Mouse (Mus musculus) mouse embryonic stem cell (cell line): ENCODE data around the gene Gm20388.
"Not testable (repeated sequence)": the region's sequence is repeated elsewhere in the genome, so short reads cannot be mapped to it uniquely, and the experiment has no call there.

Experiments
- in situ Hi-C, 2 experiments: fragments of 300-500 bp; cut with MboI; formaldehyde crosslinking; loops; 1 replicate in 1 of 2; 3 replicates in 1 of 2; pipeline ENCODE4 v1.14.3; 2019 to 2020; ENCODE audit warnings: low sequenced_read_pairs in 2 of 2, low pct_unique_long_range_greater_than_20kb in 1 of 2, mixed read lengths in 1 of 2; ENCODE audit not compliant: unreplicated experiment in 1 of 2

The Gm20388 gene

DNA sequence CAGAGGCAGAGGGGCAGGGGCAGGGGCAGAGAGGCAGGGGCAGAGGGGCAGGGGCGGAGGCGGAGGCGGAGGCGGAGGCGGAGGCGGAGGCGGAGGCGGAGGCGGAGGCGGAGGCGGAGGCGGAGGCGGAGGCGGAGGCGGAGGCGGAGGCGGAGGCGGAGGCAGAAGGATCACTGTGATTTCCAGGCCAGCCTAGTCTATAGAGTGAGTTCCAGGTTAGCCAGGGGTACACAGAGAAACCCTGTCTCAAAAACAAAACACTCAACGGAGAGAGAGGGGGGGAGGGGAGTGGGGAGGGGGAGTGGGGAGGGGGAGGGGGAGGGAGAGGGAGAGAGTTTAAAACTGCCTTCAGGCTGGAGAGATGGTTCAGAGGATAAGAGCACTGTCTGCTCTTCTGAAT lies 1408.1 kb downstream of the Gm20388 start:
- in situ Hi-C loops, result not testable (repeated sequence)

DNA sequence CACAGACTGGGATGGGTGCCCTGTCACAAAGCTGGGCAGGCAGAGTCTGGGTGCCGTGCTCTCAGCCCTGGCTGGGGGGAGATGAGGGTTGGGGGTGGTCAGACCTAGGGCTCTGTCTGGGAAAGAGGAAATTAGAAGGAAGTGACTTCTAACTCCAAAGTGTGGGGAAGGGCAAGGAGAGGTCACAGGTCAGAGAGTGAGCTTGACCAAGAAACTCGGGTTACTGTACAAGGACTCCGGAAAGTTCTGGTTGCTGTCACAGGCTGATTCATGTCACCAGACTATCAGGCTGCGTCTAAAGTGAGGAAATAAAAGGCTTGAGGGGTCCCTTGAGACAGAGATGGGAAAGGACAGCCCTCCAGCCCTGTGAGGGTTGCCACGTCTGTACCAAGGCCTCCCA lies 1408.8 kb downstream of the Gm20388 start:
- in situ Hi-C loops, result no loop called here

DNA sequence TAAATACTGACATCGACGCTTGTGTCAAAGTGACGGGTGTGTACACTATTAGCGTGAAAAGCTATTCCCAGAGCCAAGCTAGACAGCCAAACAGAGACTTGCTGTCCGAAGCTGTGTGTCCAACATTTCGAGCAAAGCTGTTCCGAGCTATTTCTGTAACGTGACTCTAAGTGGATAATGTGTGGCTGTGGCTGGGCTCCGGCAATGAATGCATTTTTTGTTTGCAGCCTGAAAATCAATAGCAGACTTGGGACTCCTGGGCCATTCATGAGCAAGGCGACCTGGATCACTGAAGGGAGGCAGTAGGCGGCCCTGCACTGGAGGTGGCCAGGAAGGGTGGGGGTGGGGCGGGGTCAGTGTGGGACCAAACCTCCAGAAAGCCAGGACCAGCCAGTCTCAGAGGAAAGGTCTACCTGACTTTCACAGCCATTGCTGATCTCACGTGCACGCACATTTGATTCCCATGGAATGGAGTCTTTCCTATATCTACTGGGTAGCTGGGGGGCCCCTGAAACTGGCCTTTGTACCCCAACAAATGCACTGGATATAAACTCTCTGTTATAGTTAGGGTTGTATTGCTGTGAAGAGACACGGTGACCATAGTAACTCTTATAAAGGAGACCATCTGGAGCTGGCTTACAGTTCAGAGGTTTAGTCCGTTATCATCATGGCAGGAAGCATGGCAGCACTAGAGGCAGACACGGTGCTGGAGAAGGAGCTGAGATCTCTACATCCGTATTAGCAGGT lies 1415.7 kb downstream of the Gm20388 start:
- in situ Hi-C loops, result no loop called here

DNA sequence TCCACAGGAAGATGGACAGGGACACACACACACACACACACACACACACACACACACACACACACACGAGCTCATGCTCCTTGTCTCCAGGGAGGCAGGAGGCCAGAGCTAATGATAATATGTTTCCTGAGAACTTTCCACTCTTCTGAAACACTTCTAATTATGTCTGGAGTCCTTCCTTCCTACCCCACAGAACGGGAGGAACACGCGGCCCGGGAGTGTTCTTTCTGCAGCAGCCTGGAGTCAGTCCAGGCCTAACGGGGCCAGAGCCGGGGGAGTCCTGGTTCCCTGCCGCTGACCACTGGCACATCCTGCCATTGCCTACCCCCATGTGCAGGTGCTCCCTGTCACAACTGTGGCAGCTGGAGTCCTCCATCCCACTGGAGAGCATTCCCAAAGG lies 1421.8 kb downstream of the Gm20388 start:
- in situ Hi-C loops, result no loop called here

DNA sequence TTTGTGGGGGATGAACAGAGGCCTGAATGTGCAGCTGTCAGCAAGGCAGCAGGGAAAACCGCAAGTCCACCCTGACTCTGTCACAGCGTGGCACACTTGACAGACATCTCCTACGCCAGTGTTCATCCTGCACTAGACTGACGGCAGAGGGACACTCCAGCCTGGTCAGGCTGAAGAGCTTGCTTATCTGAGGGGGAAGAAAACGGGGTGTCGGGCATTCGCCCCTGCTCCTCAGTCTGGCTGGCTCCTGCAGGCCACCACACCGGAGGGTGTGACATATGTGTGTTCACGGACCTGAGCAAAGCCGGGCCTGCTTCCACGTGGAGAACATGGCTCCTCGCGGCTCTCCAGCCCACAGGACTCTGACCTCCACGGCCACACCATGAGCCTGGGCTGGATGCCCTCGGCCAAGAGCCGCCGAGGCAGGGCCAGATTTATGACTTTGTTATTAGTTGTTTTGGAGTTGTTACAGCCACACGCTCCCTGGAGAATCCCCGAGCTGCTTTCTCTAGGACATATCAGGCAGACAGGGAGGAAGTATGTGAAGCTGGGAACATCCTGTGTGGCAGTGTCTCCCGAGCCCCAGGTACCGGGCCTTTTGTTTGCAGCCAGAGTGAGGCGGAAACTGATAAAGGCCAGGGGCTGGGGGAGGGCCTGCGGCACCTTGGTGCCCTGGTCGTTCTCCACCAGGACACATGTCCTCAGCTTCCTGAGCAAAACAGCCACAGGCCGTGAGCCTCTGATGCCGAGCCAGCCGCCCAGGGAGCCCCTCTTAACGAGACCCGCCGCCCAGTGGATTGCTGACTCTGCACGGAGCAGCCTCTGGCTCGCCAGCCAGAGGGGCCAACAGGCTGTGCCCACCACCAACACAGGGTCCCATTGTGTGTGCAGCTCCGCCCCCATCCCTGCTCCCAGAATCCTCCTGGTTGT lies 1424.1 kb downstream of the Gm20388 start:
- in situ Hi-C loops, result no loop called here

DNA sequence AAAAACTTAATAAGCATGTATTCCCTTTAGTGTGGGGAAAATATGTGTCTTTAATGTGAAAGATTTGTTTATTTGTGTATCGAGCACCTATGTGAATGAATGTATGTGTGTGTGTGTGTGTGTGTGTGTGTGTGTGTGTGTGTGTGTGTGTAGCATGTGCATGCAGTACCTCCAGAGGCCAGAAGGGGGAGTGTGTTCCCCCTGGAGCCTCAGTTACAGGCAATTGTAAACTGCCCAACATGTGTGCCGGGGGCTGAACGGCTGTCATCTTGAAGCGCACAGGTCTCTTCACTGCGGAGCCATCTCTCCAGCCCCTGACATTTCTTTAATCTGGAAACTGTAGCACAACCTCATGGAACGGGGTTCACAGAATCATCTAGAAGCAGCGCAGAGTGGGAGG lies 1425.0 kb downstream of the Gm20388 start:
- in situ Hi-C loops, result no loop called here

DNA sequence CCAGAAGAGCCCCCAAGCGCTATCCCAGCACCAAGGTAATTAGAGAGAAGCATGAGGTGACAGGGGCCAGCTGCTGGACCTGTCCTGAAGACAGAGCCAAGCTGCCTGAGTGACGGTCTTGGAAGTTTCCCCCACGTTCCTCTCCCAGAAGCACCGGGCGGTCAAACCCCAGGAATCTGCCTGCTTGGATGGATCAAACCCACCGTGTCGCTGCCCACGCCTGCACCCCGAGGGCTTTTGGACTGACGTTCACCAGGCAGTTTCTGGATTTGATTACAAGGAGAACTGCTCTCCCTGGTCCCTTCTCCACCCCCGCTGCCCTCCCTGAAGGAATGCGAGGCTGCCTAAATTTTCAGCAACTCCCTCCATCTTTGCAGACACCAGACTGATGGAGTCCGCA lies 1432.3 kb downstream of the Gm20388 start:
- in situ Hi-C loops, result no loop called here

DNA sequence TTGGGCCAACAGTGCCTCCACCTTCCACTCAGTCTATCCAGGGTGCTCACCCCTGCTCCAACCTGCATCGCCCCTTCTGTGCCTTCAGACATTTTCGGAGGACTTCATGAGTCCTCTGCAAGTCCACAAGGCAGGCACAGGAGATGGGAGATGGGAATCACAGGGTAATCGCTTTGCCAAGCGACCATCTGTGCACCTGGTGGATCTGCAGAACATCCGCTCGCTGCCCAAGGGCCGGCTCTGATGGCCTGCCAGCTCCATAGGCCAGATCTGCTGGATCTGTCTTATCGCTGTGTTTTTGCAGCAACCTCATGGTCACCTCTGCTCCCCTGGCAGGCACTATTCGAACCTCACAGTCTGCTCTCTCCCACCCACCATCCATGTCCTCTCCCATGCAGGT lies 1433.8 kb downstream of the Gm20388 start:
- in situ Hi-C loops, result no loop called here

DNA sequence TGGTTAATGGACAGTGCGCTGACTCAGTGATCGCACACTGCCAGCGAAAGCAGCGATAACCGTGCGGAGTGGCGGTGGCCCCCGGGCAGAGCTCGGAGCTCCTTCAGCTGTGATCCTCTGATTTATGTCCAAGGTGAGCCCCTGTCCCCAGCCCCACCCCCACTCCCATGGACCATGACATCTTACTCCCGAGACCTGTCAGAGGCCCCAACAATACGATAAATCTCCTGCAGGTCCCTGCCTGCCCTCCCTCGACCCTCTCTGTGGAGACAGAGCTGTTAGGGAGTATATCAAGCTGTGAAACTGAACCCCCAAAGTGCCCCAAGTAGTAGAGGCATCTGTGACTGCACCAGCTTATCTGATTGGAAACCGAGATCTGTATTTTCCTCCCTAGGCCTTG lies 1435.5 kb downstream of the Gm20388 start:
- in situ Hi-C loops, result no loop called here

DNA sequence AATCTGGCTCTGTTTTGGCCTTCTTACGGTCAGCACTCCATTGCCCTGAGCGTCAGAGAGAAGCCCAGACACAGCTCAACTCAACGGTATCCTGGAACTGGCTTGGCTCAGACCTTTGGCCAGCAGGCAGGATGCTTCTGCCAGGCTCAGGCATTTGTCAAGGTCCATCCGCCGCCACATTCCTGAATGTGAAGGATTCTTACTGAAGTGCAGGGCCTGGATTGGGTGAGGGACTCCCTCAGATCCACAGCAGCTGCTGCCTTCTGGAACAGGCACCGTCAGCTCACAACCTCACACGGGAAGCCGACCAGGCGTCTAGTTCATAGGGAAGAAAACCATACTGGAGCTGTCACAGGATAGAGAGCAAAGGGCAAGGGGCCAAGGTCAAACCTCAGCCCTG lies 1436.2 kb downstream of the Gm20388 start:
- in situ Hi-C loops, result no loop called here

DNA sequence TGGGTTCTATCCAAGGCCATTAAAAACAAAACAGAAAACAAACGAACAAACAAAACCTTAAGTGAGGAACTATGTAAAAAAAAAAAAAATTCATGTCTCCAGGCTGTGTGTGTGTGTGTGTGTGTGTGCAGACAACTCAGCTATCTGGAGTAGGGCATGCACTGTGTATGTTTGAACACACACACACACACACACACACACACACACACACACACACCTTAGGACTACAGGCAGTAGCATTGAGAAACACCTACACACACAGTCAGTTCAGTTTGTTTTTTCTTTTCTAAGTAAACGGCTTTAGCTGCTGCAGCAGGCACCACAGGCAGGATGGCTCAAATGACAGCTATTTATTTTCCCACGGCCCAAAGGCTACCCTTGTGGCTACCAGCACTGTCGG lies 1438.4 kb downstream of the Gm20388 start:
- in situ Hi-C loops, result no loop called here

DNA sequence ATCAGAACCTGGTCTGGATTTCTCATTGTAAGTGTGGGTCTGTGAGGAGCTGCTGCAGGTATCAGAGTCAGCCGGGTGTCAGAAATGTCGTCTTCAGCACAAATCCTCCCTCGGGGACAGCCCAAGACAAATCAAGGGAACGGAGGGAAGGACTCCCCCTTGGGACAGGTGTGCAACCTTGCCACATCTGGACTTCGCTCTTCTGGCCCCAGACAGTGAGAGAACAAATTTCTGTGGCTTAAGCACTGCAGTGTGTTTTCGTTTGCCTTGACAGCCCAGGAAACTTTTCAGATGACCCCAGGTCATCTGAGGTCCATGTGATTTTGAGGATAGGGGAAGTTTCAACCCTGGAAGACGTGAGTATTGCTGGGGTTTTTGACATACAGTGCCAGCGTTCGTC lies 1440.2 kb downstream of the Gm20388 start:
- in situ Hi-C loops, result no loop called here

DNA sequence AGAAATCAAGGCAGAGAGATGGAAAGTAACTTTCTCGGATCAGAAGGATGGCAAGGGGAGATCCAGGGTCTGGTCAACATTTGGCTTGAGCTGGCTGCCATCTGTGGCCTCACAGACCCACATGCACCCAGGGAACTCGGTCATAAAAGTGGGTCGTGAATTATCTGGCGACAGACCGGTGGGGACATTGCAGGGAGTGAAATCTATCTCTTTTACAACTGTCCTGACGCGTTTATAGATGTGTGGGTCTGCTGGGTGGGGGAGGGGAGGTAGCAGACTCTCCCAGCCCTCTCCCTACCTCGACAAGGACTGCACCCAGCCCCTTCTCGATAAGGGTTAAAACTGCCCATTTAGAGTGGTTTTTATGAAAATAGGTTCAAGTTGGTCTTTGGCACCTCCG lies 1444.2 kb downstream of the Gm20388 start:
- in situ Hi-C loops, result no loop called here

DNA sequence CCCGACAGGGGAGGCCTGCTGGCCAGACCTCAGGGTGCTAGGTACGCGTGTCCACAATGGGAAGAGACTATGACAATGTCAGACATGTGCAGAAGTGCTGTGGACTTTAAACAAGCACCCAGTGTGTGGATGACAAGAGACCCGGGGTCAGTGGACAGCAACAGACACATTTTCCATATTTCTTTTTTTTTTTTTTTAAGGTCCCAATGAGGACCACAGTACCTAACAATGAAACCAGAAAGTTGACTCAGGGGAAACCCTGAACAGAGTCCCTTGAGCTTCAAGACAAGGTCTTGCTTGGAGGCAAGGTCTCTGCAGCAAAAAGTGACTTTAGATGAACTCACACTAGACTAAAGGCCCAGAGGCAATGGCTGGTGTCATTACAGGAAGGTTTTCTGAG lies 1446.8 kb downstream of the Gm20388 start:
- in situ Hi-C loops, result no loop called here

DNA sequence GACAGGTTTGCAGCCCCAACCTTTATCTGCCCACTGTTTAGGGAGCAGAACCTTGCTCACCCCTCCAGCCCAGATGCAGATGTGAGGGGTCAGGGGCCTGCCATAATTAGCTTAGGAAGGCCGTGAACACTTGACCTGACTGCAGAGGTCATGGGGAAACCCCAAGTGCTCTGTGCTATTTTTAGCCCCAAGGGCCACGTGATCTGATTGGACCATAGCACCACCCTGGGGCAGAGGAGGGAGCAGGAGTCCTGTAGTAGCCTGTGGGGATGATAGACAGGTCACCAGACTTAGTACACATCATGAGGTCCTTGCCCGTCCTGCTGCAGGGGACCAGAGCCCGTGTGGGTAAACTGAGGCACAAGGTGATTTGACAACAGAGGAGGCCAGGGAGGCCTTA lies 1448.0 kb downstream of the Gm20388 start:
- in situ Hi-C loops, result no loop called here

DNA sequence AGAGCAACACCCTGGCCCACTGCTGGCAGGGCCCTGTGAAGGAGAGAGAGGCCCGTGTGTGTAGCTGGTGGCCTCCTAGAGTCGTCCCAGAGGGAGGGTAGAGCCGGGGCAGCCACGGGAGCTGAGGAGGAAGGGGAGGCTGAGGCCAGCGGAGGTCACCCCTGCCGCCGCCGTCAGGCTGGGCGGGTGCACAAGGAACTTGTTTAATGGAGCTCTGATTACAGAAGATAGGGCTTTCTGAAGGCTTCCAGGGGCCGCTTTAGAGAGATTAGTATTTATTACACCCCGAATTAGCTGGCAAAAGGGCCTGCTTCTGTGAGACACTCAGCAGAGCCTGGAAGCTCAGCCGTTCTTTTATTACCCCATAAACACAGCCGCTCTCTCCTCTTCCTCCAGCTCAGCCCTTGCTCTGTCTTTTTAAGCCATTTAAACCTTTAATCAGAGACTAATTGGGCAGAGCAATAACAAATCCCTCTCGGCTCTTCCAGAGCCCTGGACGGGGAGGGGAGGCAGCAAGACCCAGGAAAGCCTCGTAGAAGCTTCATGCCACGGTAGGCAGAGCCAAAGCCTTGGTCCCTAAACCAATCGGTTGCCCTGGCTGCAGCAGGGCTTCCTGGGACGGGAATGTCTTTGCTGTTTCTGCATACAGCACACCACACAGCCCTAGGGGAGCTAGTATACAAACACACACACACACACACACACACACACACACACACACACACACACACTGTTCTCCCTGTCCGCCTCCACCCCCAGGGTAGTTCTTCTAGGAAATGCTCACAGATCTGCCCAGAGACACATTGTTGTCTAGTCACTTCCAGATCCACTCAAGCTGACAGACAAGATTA lies 1448.7 kb downstream of the Gm20388 start:
- in situ Hi-C loops, result no loop called here

DNA sequence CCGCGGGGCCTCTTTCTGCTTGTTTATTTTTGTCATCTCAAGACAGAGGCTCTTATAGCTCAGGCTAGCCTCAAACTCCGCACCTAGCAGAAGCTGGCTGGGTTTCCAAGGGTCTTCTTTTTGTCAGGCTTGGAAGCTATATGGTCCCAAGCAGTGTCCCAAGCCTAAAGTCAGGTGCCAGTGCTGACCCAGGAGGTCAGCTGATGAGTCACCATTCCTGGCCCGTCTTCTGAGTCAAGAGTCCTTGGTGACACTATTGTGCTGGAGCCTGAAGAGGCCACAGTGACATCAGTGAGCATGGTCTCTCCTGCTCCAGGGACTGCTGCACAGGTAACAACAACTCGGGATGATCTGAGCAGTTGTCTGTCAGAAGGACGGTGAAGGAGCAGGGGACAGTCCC lies 1449.4 kb downstream of the Gm20388 start:
- in situ Hi-C loops, result no loop called here

DNA sequence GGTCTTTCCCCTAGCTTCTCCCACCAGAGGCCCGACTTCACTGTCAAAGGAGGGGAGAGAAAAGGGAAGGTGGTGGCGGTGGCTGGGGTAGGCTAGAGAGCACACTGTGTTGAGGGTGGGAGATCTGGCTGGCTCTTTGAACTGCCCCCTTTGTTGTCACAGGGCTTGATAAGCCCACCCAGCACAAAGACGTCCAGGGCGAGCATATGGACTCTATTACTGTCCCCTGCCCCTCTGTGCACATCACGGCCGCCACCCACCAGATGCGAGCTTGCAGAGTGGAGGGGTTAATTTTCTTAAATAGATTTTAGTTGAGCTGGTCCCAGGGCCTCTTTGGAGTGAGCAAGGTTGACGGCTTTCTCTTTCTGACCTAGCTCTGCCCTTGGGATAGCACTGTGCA lies 1450.5 kb downstream of the Gm20388 start:
- in situ Hi-C loops, result no loop called here

DNA sequence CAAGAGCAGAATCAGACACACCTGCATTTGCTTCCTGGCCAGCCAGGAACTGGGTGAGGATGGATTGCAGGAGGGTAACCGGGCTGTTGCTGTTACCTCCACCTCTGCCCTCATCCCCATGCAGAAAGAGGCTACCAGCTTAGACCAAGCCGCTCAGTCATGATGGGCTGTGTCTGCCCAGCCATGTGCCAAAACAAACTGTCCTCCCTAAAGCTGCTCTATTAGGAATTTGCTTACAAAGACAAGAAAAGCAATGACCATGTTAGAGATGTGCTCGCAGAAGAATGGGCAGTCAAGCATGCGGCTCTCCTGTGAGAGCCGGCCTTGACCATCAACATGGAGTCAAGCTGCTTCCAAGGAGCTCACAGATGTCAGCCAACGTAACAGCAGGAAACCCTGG lies 1454.0 kb downstream of the Gm20388 start:
- in situ Hi-C loops, result no loop called here
